Mouse (Mus musculus) frontal cortex, adult (tissue): ENCODE measurements at regions not wholly inside any gene's neighbourhood (a gene's known extent, or its start where the extent isn't known, plus 50 kb on each side); places are given as distances from the start of the nearest gene placed in this dataset.
A peak's percentile ranks its signal among the peaks of the same experiment; 100 is the strongest.

Source experiments
- ATAC-seq: cut with Nextera tagmentation; 2 replicates; pipeline ENCODE4 v1.9.2; 2017; ENCODE audit warnings: mild to moderate bottlenecking, moderate library complexity, mixed read lengths; ENCODE audit not compliant: low TSS enrichment

GRCm38 (mm10) chr11:48431316-48431715, 368.8 kb upstream of the Rack1 start:
- ATAC-seq, result no peak

- ATAC-seq, result no peak
Measured at GRCm38 (mm10) chr11:48427423-48427822, 372.7 kb upstream of the Rack1 start.

GRCm38 (mm10) chr11:48426446-48426845, 373.7 kb upstream of the Rack1 start:
- ATAC-seq, result peak; percentile 88

DNA sequence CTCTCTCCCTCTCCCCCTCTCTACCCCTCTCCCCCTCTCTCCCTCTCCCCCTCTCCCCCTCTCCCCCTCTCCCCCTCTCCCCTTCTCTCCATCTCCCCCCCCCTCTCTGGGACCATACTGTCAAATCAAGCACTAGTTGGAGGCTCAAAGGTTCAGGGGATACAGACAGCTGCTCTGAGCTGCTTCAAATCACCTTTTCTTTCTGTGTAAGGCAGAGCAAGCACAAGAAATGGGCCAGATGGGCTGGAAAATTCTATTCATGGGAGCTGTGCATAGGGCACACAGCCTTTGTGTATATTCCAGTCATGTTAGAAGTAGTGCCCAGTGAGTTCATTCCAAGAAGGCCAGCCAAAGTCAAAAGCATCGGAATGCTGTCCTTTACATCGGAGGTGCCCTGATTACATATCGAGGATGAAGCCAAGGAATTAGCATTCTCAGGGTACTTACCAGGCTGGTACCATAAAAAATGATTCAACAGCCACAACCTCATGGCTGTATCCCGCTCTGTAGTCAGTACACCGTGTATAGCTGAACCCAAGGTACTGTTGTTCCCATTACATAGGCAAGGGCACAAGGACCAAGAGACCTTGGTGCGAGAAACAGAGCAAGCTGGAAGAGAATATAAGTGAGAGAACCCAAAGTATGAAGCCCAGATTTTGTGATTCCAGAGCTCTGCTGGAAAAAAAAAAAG, 381.9 kb upstream of the Rack1 start:
- ATAC-seq, result no peak

- ATAC-seq, result no peak
Measured at GRCm38 (mm10) chr11:48417615-48418014, 382.5 kb upstream of the Rack1 start.

DNA sequence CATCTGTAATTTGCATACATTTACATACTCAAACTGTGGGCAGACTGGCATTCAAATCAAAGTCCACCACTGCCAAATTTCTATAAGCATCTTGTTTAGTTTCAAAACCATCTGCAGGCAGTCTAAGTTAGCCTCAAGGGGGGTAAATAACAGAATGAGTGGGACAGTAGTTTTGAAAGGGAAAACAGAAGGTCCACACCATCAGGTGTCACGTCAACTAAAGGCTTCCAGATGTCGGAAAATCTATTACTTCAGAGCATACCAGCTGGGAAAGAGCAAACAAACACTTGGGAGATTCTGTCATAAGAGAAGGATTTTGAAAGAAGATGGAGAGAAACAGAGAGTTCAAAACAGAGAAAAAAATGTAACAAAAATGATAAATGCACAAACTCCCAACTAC, 402.1 kb upstream of the Rack1 start:
- no peak for ATAC-seq

DNA sequence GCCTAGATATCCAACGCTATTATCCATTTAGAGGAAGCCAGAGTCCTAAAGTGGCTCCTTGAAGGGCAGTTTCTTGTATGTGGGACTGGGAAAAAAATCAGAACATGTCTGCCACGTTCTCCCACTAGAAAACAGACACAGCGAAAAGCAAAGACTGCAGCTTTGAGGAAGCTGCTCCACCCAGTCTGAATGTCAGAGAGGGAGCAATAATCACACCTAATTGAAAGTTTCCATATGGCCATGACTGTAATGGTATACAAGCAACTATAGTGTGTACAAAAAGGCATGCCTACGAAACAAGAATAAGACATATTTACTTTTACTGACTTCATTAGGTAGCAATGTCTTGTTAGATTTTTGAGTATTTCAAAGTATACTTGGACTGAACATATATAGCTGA, 392.7 kb upstream of the Sgcd start:
- ATAC-seq, result no peak

GRCm38 (mm10) chr11:48378044-48378443, 389.3 kb upstream of the Sgcd start:
- ATAC-seq, result no peak

GRCm38 (mm10) chr11:48377269-48377668, 388.5 kb upstream of the Sgcd start:
- no peak for ATAC-seq

DNA sequence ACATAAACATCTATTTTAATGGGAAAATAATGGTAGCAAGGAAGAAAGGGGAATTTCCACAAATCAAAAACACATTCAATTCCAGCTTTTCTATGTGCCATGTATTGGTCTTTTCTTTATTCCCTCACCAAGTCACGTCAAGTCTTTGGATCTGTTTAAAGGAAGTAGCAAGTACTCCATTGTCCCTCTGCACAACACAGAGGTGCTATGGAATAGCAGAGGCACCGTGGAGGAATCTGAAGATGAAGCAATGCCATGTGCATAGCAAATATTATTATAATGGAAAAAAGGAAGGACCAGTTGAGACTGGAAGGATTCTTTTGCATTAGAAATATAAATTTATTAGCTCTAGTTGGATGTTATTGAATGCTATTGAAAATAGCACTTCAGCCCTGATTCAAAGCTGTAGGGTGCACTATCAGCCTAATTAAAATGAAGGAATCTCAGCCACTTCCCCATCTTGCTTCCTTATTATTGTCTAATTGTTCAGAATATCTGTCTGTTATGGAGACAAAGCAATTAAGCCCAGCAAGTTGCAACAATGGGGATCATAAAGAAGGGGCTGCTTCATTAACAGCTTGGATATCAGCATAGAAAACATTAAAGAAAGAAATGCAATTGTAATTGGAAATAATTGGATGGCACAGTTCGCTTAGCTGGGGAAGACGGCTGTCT, 362.7 kb upstream of the Sgcd start:
- no peak for ATAC-seq

GRCm38 (mm10) chr11:48314500-48314899, 325.7 kb upstream of the Sgcd start:
- ATAC-seq, result no peak

- peak; percentile 59; the same call in 1 of the 2 replicates for ATAC-seq
Measured at GRCm38 (mm10) chr11:48295370-48295769, 306.6 kb upstream of the Sgcd start.

DNA sequence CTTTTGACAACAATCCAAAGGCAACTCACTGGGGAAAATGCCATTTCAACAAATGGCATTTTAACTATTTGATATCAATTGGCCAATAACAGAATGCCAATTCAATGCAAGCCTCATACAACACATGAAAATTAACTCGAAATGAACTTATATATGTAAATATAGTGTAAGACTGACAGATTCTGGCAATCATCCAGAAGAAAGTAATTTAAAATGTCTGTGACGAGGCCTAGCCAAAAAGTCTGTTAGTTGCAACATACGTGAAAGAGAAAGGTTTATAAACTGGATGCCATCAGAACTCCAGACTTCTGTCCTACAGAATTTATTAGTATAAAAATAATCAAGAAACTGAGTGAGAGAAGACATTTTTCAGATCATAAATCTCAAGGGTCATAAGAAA, 273.7 kb upstream of the Sgcd start:
- ATAC-seq, result no peak

DNA sequence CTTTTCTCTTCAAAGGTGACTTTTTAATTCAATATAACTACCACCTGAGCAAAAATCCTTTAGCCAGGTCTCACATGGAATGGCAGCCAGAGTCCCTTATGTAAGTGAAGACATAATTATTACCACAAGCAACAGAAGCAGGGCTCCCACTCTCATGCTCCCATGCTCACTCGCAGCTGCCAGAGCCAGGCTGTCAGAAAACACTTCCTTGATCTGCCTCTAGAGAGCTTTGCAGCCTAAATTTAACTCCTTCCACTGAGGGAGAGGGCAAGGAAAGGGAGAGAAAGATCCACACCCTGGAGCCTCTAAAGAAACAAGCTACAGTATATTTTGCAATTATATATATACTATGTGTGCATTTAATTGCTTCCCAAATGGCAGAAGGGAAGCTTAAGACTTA, 272.3 kb upstream of the Sgcd start:
- peak; percentile 67; the same call in 1 of the 2 replicates for ATAC-seq

DNA sequence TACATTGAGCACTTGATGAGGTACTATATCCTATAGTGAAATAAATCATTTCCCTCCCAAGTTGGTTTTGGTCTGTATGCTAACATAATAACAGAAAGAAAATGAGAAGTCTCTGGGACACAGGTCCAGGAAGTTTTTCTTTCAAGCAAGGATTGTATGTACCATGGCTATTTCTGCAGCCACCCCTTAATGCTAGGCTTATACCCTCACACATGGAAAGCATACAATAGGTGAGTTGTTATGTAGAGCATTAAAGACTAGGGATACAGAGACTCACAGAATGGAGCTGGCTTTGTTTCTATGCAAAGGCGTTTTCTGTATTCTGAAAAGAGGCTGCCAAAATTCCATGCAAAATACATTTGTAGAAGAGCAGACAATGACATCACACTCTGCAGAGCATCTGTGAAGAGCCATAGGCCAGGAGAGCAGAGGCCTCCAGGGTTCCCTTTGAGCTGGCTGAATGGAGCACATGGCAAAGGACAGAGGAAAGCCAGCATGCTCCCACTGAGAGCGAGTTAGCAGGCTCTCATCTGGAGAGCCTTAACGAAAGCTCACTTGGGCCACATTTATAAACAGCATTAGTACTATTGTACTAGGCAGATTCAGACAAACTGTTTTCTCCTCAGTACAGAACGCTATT, 262.0 kb upstream of the Sgcd start:
- ATAC-seq, result no peak

DNA sequence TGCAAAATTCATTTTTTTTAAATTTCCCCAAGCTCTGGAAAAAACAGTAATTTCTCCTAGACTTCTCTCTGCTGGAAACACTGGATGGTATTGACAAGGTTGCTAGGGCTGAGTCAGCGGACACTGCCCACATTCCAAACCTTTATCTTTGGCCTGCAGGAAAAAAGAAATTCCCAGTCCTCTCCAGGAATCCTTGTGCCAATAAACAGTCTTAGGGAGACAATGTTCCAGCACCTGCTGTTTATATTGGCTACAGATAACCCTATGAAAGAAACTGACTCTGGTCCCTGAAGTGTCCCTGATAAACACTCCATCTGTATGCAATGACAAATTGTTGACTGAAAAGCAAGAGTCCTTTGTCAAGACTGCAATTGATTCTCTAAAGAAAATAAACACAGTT, 260.5 kb upstream of the Sgcd start:
- no peak for ATAC-seq

DNA sequence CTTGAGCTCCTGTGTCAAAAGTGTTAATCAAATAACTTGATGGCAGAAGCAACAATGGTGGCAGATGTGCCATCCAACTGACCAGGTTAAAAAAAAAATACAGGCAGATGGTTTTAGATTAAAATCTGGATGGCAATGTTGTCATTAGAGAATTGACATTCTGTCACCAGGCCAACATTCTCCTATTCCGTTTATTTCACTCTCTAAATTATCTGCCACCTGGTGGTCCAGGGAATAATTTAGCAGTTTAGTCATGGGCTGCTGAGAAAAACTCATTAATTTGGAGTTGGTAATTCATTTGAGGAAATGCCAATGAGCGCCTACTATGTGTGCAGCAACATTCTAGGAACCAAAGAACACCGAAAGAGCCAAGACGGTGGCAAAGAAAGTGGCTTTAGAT, 232.4 kb upstream of the Sgcd start:
- ATAC-seq, result no peak

DNA sequence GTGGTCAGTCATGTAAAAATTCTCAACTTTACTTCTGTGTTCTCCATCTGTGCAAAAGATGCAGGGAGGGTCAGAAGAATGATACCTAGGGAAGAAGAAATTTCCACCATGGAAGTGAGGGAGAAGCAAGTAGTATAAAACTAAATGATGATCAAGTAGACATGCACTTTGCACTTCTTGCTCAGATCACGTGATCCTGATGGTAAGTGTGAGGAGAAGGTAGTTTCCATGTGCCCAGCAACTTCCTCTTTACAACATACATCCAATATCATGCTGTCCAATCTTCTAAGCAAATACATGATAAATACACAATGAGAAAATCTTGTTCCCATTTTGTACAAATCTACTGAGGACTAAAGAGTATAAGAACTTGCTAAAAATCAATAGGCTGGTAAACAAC, 230.4 kb upstream of the Sgcd start:
- no peak for ATAC-seq

DNA sequence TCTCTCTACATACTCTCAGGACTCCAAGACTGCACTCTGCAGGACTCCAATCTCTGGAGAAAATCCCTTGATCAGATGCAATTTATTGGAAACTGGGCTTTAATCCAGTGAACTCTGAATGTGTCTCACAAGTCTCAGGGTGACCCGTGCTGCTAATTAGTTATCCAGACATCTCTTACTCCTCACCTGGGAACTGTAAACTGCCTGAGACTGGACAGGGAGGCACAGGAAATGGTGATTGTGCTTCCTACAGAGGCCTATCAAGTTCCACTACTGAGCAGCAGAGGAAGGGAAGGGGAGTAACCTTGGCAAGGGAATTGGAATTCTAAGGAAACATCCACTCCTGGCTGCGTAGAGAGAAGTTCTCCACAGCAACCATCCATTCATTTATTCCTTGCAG, 228.0 kb upstream of the Sgcd start:
- no peak for ATAC-seq

GRCm38 (mm10) chr11:48186604-48187003, 197.8 kb upstream of the Sgcd start:
- ATAC-seq, result no peak

DNA sequence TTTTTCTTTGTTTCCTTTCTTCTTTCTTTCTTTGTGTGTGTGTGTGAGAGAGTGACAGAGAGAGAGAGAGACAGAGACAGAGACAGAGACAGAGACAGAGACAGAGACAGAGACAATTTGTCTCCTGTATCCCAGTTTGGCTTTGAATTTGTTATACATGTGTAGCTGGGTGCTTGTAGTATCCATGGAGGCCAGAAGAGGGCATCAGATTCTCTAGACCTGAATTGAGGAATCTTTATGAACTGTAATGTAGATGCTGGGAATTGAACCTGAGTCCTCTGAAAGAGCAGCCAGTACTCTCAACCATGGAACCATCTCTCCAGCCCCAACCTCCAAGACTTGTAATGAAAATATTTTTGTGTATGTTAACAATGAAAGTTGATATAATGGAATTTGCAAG, 190.2 kb upstream of the Sgcd start:
- no peak for ATAC-seq

GRCm38 (mm10) chr11:48178174-48178573, 189.4 kb upstream of the Sgcd start:
- no peak for ATAC-seq

- ATAC-seq, result no peak
Measured at GRCm38 (mm10) chr11:48176451-48176850, 187.7 kb upstream of the Sgcd start.
